Mouse (Mus musculus) liver, adult 2 months (tissue): ENCODE measurements around the gene Rrnad1. TPM values are rescaled to one million over a fixed set of nuclear protein-coding genes. Genes with fewer than 3 reads are reported as not detected.
"Not testable (repeated sequence)": the region's sequence is repeated elsewhere in the genome, so short reads cannot be mapped to it uniquely, and the experiment has no call there.

Experiments used
- DNase-seq: peaks from one replicate; pipeline ENCODE4 v3.0.0-alpha.2; 2011; ENCODE audit warnings: low read depth, low spot score; ENCODE audit errors: extremely low read depth
- H3K27ac ChIP-seq: fragments of 200-500 bp; replicated peaks from 2 replicates; pipeline ENCODE4 v1.5.1; 2012; ENCODE audit warnings: low read depth, mild to moderate bottlenecking, control low read depth, inconsistent platforms, low read length; ENCODE audit not compliant: insufficient read depth
- H3K27me3 ChIP-seq: fragments of 200-500 bp; 2 replicates; pipeline ENCODE4 v1.6.1; 2012; ENCODE audit warnings: mild to moderate bottlenecking, moderate library complexity, low read length, inconsistent platforms; ENCODE audit not compliant: control insufficient read depth, insufficient read depth
- H3K36me3 ChIP-seq: fragments of 200-500 bp; 2 replicates; pipeline ENCODE4 v1.6.1; 2012; ENCODE audit warnings: low read length, inconsistent platforms; ENCODE audit not compliant: control insufficient read depth, insufficient read depth
- H3K4me1 ChIP-seq: fragments of 200-500 bp; 2 replicates; pipeline ENCODE4 v1.6.1; 2011; ENCODE audit warnings: low read length; ENCODE audit not compliant: control insufficient read depth, insufficient read depth
- H3K4me3 ChIP-seq: fragments of 200-500 bp; 2 replicates; pipeline ENCODE4 v1.5.1; 2011; ENCODE audit warnings: low read depth, mild to moderate bottlenecking, control low read depth, low read length, moderate library complexity; ENCODE audit not compliant: insufficient read depth
- H3K79me2 ChIP-seq: fragments of 200-500 bp; 2 replicates; pipeline ENCODE4 v1.6.1; 2012; ENCODE audit warnings: inconsistent platforms, mild to moderate bottlenecking, low read length, moderate library complexity; ENCODE audit not compliant: control insufficient read depth, insufficient read depth
- H3K9ac ChIP-seq: fragments of 200-500 bp; 2 replicates; pipeline ENCODE4 v1.6.1; 2012; ENCODE audit warnings: low read depth, mild to moderate bottlenecking, control low read depth, inconsistent platforms, low read length
- CTCF ChIP-seq: fragments of 200-500 bp; IDR thresholded peaks from 2 replicates; pipeline ENCODE4 v1.5.1; 2011; ENCODE audit warnings: low read depth, low read length, control low read depth
- POLR2A ChIP-seq: fragments of 200-500 bp; IDR thresholded peaks from 2 replicates; pipeline ENCODE4 v1.6.1; 2011; ENCODE audit warnings: low read length, control low read depth; ENCODE audit not compliant: insufficient read depth; ENCODE audit errors: extremely low read depth
- WGBS: fragments of 180-500 bp; shearing (Covaris S2); methylation state at CpG from one replicate; pipeline ENCODE4 v1.1.7; 2018; 5-methylcytosine and 5-hydroxymethylcytosine counted together
- polyA plus RNA-seq: library from polyadenylated mRNA; depleted of rRNA; stranded (reverse); fragments of >200 nt; gene quantifications from 2 replicates; pipeline ENCODE4 v1.2.3, GENCODE M21; 2012
- total RNA-seq: library from RNA; depleted of rRNA; stranded (reverse); fragments of >200 nt; gene quantifications from 2 replicates; pipeline ENCODE4 v1.2.3, GENCODE M21; 2014

Rrnad1 gene
- total and polyA plus RNA-seq, 2 experiments, result 6.2 to 18.4 TPM

DNA sequence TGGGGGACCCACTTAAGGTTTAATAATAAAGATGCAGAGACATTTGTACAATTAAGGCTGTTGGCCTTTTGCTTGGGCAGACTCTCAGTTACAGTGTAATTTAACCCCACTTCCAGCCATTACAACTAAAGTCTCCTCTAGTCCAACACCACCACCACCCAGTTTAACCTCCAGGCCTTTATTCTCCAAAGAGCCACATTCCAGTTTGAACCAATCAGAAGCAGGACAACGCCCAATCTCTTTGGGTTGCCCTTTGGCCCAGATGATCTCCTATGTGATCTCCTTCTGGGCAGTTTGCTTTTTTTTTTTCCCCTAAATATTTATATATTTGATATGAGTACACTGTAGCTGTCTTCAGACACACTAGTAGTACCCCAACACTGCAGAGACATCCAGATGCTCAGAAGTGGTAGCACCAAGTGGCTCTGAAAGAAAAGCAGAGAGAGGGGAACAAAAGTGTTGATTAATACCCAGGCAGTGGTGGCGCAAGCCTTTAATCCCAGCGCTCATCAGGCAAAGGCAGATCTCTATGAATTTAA is 37.1 kb downstream of the Rrnad1 start:
- Histone ChIP-seq H3K4me1 (no peaks in the 10 kb centered on the region), H3K79me2 (no peaks in the 10 kb centered on the region), H3K36me3 (no peaks in the 10 kb centered on the region), H3K27ac (no peak overlapping the region), H3K9ac (no peak overlapping the region), H3K4me3 (no peak overlapping the region), H3K27me3 (no peaks in the 10 kb centered on the region)
- WGBS, result 87% methylated on average over 3 of the region's 3 CpGs
- TF ChIP-seq CTCF (no peak), POLR2A (no peak)
- DNase-seq, result no peak

DNA sequence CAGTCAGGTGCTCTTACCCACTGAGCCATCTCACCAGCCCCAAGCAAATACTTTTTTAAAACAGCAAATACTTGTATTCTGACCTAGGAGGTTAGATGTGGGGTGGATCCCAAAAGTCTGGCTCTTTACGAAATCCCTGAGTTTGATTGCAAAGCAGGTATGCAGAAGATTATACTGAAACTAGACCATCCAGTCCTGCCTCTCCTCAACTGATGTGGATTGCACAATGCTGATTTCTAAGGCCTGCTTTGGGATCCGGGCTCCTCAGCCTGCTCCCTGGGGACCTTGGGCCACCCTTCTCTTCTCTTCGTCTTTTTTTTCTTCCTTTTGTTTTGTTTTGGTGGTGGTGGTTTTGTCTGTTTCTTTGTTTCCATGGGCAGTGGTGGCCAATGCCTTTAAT is 39.0 kb downstream of the Rrnad1 start:
- 86% methylated on average over 3 of the region's 3 CpGs for WGBS
- Histone ChIP-seq H3K4me3 (no peak overlapping the region), H3K36me3 (no peaks in the 10 kb centered on the region), H3K27me3 (no peaks in the 10 kb centered on the region), H3K4me1 (no peaks in the 10 kb centered on the region), H3K9ac (no peak overlapping the region), H3K79me2 (no peaks in the 10 kb centered on the region), H3K27ac (no peak overlapping the region)
- no peak for TF ChIP-seq CTCF
- TF ChIP-seq POLR2A, result no peak
- DNase-seq, result no peak

- not testable (repeated sequence) for H3K9ac ChIP-seq, H3K4me3 ChIP-seq, H3K36me3 ChIP-seq, H3K27me3 ChIP-seq, H3K27ac ChIP-seq, H3K4me1 ChIP-seq, DNase-seq
- H3K79me2 ChIP-seq, result peaks cover 17% of the 10 kb centered on the region
- WGBS, result 81% methylated on average over 4 of the region's 4 CpGs
Observed at GRCm38 (mm10) chr3:87887400-87887799, 43.1 kb downstream of the Rrnad1 start.

- Histone ChIP-seq H3K27ac (no peak overlapping the region), H3K9ac (no peak overlapping the region), H3K36me3 (no peaks in the 10 kb centered on the region), H3K27me3 (no peaks in the 10 kb centered on the region), H3K4me1 (peaks cover 9% of the 10 kb centered on the region; the same call in 1 of the 2 replicates), H3K4me3 (no peak overlapping the region; the same call in 1 of the 2 replicates), H3K79me2 (peaks cover 18% of the 10 kb centered on the region)
- 91% methylated on average over 6 of the region's 6 CpGs for WGBS
- TF ChIP-seq CTCF (no peak), POLR2A (no peak)
- no peak for DNase-seq
Observed at GRCm38 (mm10) chr3:87886416-87886815, 44.1 kb downstream of the Rrnad1 start.

DNA sequence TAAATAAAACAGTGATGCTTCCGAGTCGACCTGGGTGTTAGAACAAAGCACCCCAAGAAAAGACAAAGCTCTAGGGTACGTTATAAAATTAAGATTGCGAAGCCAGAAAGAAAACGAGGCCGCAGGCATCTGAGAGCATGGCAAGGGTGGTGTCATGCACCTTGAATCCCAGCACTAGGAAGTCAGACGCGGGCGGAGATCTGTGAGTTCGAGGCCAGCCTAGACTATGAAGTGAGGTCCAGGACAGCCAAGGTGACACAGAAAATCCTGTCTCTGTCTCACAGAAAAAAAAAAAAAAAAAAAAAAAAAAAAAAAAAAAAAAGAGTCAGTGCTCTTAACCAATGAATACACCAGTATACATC is 44.5 kb downstream of the Rrnad1 start:
- Histone ChIP-seq H3K27me3 (no peaks in the 10 kb centered on the region), H3K36me3 (no peaks in the 10 kb centered on the region), H3K79me2 (peaks cover 18% of the 10 kb centered on the region), H3K9ac (0 out of 2 replicates have a peak overlapping the region, but pooled peaks have one; percentile 31), H3K4me3 (peak overlapping the region; percentile 50), H3K4me1 (peaks cover 9% of the 10 kb centered on the region; the same call in 1 of the 2 replicates), H3K27ac (no peak overlapping the region)
- no peak for DNase-seq
- TF ChIP-seq POLR2A (no peak), CTCF (no peak)
- WGBS, result 11% methylated on average over 10 of the region's 10 CpGs

DNA sequence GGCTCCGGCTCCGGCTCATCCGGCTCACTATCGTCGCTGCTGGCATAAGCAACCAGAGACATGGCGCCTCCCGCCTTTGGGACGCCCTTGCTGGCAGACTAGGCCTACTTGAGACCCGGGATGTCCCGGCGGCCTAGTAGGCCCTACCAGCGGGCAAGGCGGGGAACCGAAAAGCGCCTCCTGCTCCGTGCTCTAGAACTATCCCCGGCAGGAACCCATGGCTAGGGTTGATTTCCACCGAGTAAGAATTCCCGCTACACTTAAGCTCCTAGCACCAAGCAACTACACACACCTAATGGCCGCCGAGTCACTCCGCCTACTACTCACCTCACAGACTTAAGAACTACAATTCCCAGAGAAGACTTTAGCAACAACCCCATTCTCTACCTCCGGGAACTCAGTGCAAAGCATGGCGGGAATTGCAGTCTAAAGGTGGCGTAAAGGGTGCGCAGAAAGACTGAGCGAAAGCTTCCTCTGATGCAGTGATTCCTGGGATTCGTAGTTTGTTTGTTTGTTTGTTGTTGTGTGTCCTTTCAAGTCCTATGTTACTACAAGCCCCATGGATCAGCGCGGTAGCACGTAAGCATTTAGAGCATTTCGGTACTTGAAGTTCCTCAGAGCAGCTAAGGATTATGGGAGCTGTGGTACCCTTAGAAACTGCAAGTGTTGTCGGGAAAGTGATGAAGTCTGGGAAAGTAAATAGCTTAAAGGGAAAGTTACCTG is 45.1 kb downstream of the Rrnad1 start, which contains the start of gene Prcc:
TSS of gene Prcc (minus strand) at position 328 of the 723 bp plus-strand sequence.
- H3K36me3 ChIP-seq, result peaks cover 2% of the 10 kb centered on the region
- H3K4me1 ChIP-seq, result peaks cover 9% of the 10 kb centered on the region; the same call in 1 of the 2 replicates
- peaks cover 21% of the 10 kb centered on the region for H3K79me2 ChIP-seq
- peak within 1 kb of the TSS; percentile 90 for H3K9ac ChIP-seq
- no peaks in the 10 kb centered on the region for H3K27me3 ChIP-seq
- DNase-seq, result peak; percentile 100
- H3K4me3 ChIP-seq, result peak within 1 kb of the TSS; percentile 88
- peak within 1 kb of the TSS; percentile 91 for H3K27ac ChIP-seq
- under 1% methylated on average over 33 of the region's 33 CpGs for WGBS
- TF ChIP-seq POLR2A, result no peak
- TF ChIP-seq CTCF, result no peak
